Mouse (Mus musculus): ENCODE measurements around the gene Agrn. TPM values are rescaled to one million over a fixed set of nuclear protein-coding genes. Genes with fewer than 3 reads are reported as not detected.

Gene Agrn
- polyA plus RNA-seq, 1 experiment from 2014 or later, result 34.4 TPM

GRCm38 (mm10) chr4:156128746-156129145 is 68.5 kb downstream of the Agrn start:
- Histone ChIP-seq H3K9ac (ENCODE audit: low read length) (no peak overlapping the region), H3K27ac (ENCODE audit: low read length) (no peak overlapping the region), H3K27me3 (ENCODE audit: control insufficient read depth, insufficient read depth, low read length) (no peaks in the 10 kb centered on the region), H3K4me3 (ENCODE audit: low read length) (no peak overlapping the region), H3K4me1 (ENCODE audit: control insufficient read depth, insufficient read depth, low read length) (no peaks in the 10 kb centered on the region), H3K9me3 (replicated peaks; ENCODE audit: control insufficient read depth, low read length) (no peaks in the 10 kb centered on the region), H3K36me3 (ENCODE audit: control insufficient read depth, insufficient read depth) (peaks cover 17% of the 10 kb centered on the region), H3K4me2 (ENCODE audit: low read depth, low read length) (no peak overlapping the region)
- WGBS, result 73% methylated on average over 5 of the region's 5 CpGs
- ATAC-seq (replicated peaks; ENCODE audit: extremely low read depth, insufficient read depth, low FRiP score), result no peak

DNA sequence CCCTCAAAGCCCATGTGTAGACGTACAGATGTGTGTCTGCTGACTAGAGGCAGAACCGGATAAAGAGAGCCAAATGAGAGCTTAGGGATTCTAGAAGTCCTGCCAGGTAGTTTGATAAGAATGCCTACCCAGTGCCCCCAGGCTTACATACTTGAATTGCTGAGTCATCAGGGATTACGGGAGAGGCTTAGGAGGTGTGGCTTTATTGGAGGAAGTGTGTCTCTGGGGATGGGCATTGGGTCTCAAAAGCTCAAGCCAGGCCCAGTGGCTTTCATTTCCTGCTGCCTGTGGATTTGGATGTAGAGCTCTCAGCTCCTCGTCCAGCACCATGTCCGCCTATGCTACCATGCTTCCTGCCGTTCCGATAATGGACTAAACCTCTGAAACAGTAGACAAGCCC is 70.4 kb downstream of the Agrn start:
- no peaks in the 10 kb centered on the region for H3K27me3 ChIP-seq (ENCODE audit: control insufficient read depth, insufficient read depth, low read length)
- H3K36me3 ChIP-seq (ENCODE audit: control insufficient read depth, insufficient read depth), result peaks cover 34% of the 10 kb centered on the region
- no peak for ATAC-seq (replicated peaks; ENCODE audit: extremely low read depth, insufficient read depth, low FRiP score)
- WGBS, result 81% methylated on average over 7 of the region's 7 CpGs
- no peak overlapping the region for H3K27ac ChIP-seq (ENCODE audit: low read length)
- no peaks in the 10 kb centered on the region for H3K4me1 ChIP-seq (ENCODE audit: control insufficient read depth, insufficient read depth, low read length)
- H3K9ac ChIP-seq (ENCODE audit: low read length), result no peak overlapping the region
- H3K4me3 ChIP-seq (ENCODE audit: low read length), result no peak overlapping the region
- H3K9me3 ChIP-seq (replicated peaks; ENCODE audit: control insufficient read depth, low read length), result no peaks in the 10 kb centered on the region
- no peak overlapping the region for H3K4me2 ChIP-seq (ENCODE audit: low read depth, low read length)

DNA sequence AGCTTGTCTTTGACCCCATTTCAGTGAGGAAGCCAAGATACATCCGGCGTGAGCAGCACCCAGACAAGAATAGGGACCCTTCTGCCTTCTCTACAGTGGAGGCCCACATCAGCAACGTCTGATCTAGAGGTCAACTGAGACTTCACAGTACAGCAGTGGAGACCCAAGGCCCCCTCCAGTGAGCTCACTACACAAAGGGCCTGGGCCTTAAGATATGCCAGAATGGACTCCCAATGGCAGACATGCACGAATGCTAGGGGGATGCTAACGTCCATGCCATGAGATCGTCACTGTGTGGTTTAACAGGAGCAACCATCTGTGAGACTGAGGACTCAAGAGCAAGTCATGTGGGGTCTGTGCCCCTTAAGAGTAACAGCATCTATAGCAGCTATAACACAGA is 71.9 kb downstream of the Agrn start:
- Histone ChIP-seq H3K9me3 (replicated peaks; ENCODE audit: control insufficient read depth, low read length) (no peaks in the 10 kb centered on the region), H3K4me2 (ENCODE audit: low read depth, low read length) (no peak overlapping the region), H3K36me3 (ENCODE audit: control insufficient read depth, insufficient read depth) (peaks cover 43% of the 10 kb centered on the region), H3K27ac (ENCODE audit: low read length) (no peak overlapping the region), H3K27me3 (ENCODE audit: control insufficient read depth, insufficient read depth, low read length) (no peaks in the 10 kb centered on the region), H3K9ac (ENCODE audit: low read length) (no peak overlapping the region), H3K4me1 (ENCODE audit: control insufficient read depth, insufficient read depth, low read length) (no peaks in the 10 kb centered on the region), H3K4me3 (ENCODE audit: low read length) (no peak overlapping the region)
- 89% methylated on average over 6 of the region's 6 CpGs for WGBS
- no peak for ATAC-seq (replicated peaks; ENCODE audit: extremely low read depth, insufficient read depth, low FRiP score)

- no peak for ATAC-seq (replicated peaks; ENCODE audit: extremely low read depth, insufficient read depth, low FRiP score)
- 92% methylated on average over 7 of the region's 7 CpGs for WGBS
- peaks cover 55% of the 10 kb centered on the region for H3K36me3 ChIP-seq (ENCODE audit: control insufficient read depth, insufficient read depth)
Observed at GRCm38 (mm10) chr4:156124077-156124476, 73.2 kb downstream of the Agrn start.

More at GRCm38 (mm10) chr4:156124077-156124476, 73.2 kb downstream of the Agrn start:
- H3K27me3 ChIP-seq (ENCODE audit: control insufficient read depth, insufficient read depth, low read length), result no peaks in the 10 kb centered on the region
- no peaks in the 10 kb centered on the region for H3K9me3 ChIP-seq (replicated peaks; ENCODE audit: control insufficient read depth, low read length)
- no peak overlapping the region for H3K9ac ChIP-seq (ENCODE audit: low read length)
- H3K27ac ChIP-seq (ENCODE audit: low read length), result no peak overlapping the region
- no peak overlapping the region for H3K4me2 ChIP-seq (ENCODE audit: low read depth, low read length)
- no peaks in the 10 kb centered on the region for H3K4me1 ChIP-seq (ENCODE audit: control insufficient read depth, insufficient read depth, low read length)
- H3K4me3 ChIP-seq (ENCODE audit: low read length), result no peak overlapping the region

Small RNA genes lying within 50 kb of the gene (microRNA-seq; reads per million reads assigned to microRNA genes)
- 2.0 reads per million, percentile 4 among the genes with 10 or more reads in this experiment for gene Mir7658

Other genes with a start within 250 kb of the Agrn start
- 23.1 and 28.9 TPM in 2 replicates for gene C1qtnf12, start 235.2 kb downstream of the Agrn start, polyA plus RNA-seq (2015; fragmentation: Nextera tagmentation; extraction: Ambion mirVana)
- gene B3galt6, start 204.8 kb downstream of the Agrn start, polyA plus RNA-seq (2015; fragmentation: Nextera tagmentation; extraction: Ambion mirVana), result 8.6 and 9.1 TPM in 2 replicates
- gene Sdf4, start 204.6 kb downstream of the Agrn start, polyA plus RNA-seq (2015; fragmentation: Nextera tagmentation; extraction: Ambion mirVana), result 122 and 128 TPM in 2 replicates
- 0.95 and 1.5 TPM in 2 replicates for gene Tnfrsf4, start 183.6 kb downstream of the Agrn start, polyA plus RNA-seq (2015; fragmentation: Nextera tagmentation; extraction: Ambion mirVana)
- gene Tnfrsf18, start 171.3 kb downstream of the Agrn start, polyA plus RNA-seq (2015; fragmentation: Nextera tagmentation; extraction: Ambion mirVana), result 2.3 and 2.6 TPM in 2 replicates
- 0.33 and 0.37 TPM in 2 replicates for gene Ttll10, start 138.1 kb downstream of the Agrn start, polyA plus RNA-seq (2015; fragmentation: Nextera tagmentation; extraction: Ambion mirVana)
- 17.3 and 17.4 TPM in 2 replicates for gene 9430015G10Rik, start 87.5 kb downstream of the Agrn start, polyA plus RNA-seq (2015; fragmentation: Nextera tagmentation; extraction: Ambion mirVana)
- 0.18 and 0.19 TPM in 2 replicates for gene Rnf223, start 67.0 kb downstream of the Agrn start, polyA plus RNA-seq (2015; fragmentation: Nextera tagmentation; extraction: Ambion mirVana)
- gene Isg15, start 3.3 kb upstream of the Agrn start, polyA plus RNA-seq (2015; fragmentation: Nextera tagmentation; extraction: Ambion mirVana), result 5.0 and 9.1 TPM in 2 replicates
- gene AW011738, start 5.8 kb upstream of the Agrn start, polyA plus RNA-seq (2015; fragmentation: Nextera tagmentation; extraction: Ambion mirVana), result 4.2 and 5.6 TPM in 2 replicates
- 16.3 and 16.8 TPM in 2 replicates for gene Perm1, start 18.4 kb upstream of the Agrn start, polyA plus RNA-seq (2015; fragmentation: Nextera tagmentation; extraction: Ambion mirVana)
- gene Plekhn1, start 37.4 kb upstream of the Agrn start, polyA plus RNA-seq (2015; fragmentation: Nextera tagmentation; extraction: Ambion mirVana), result 13.8 and 17.5 TPM in 2 replicates
- gene Noc2l, start 38.5 kb upstream of the Agrn start, polyA plus RNA-seq (2015; fragmentation: Nextera tagmentation; extraction: Ambion mirVana), result 37.4 and 38.1 TPM in 2 replicates
- 0.26 and 0.60 TPM in 2 replicates for gene Samd11, start 58.2 kb upstream of the Agrn start, polyA plus RNA-seq (2015; fragmentation: Nextera tagmentation; extraction: Ambion mirVana)
- gene Vmn2r-ps159, start 133.6 kb upstream of the Agrn start, polyA plus RNA-seq (2015; fragmentation: Nextera tagmentation; extraction: Ambion mirVana), result not detected in 2 replicates